Mouse (Mus musculus) left cerebral cortex, adult 2 months (tissue): ENCODE data around the gene G430095P16Rik. TPM values are rescaled to one million over a fixed set of nuclear protein-coding genes. Genes with fewer than 3 reads are reported as not detected.

Source experiments
- DNase-seq, 2 experiments: peaks; one replicate each; pipeline ENCODE4 v3.0.0; 2021 to 2022; ENCODE audit warnings: low spot score in 2 of 2, mixed read lengths in 1 of 2; ENCODE audit errors: extremely low spot score in 1 of 2
- H3K27ac ChIP-seq: fragments of 200-600 bp; 2 replicates; pipeline ENCODE4 v1.8.1; 2022
- H3K4me3 ChIP-seq: fragments of 200-600 bp; 2 replicates; pipeline ENCODE4 v1.8.1; 2022
- CTCF ChIP-seq: fragments of 200-600 bp; IDR thresholded peaks from 2 replicates; pipeline ENCODE4 v1.8.1; 2022; ENCODE audit warnings: antibody characterized with exemption, mild to moderate bottlenecking, moderate library complexity
- intact Hi-C: fragments of 180-260 bp; cut with DNase I; formaldehyde crosslinking; loops from one replicate; pipeline ENCODE4 v1.15.1; 2025
- total RNA-seq, 2 experiments: library from RNA; stranded (reverse); gene quantifications; 2 replicates each; pipeline ENCODE4 v1.2.3; 2021

Gene G430095P16Rik
- total RNA-seq, 2 experiments from 2014 or later, result not detected

GRCm38 (mm10) chr8:84729921-84730362, 7.1 kb downstream of the G430095P16Rik start:
- TF ChIP-seq CTCF, result no peak; the same call in 1 of the 2 replicates
- intact Hi-C loops, result no loop called here
- Histone ChIP-seq H3K4me3 (no peak overlapping the region), H3K27ac (peak overlapping the region; percentile 87)
- DNase-seq, result no peak

GRCm38 (mm10) chr8:84730541-84731370, 7.9 kb downstream of the G430095P16Rik start:
- no peak for DNase-seq
- Histone ChIP-seq H3K27ac (peak overlapping the region; percentile 87), H3K4me3 (no peak overlapping the region)
- TF ChIP-seq CTCF, result no peak
- intact Hi-C loops, result no loop called here

- Histone ChIP-seq H3K27ac (peak overlapping the region; percentile 87), H3K4me3 (no peak overlapping the region)
- DNase-seq, result no peak
- intact Hi-C loops, result no loop called here
- no peak for TF ChIP-seq CTCF
These were observed 8.8 kb downstream of the G430095P16Rik start for GRCm38 (mm10) chr8:84731371-84732177.

GRCm38 (mm10) chr8:84732545-84732944, 9.7 kb downstream of the G430095P16Rik start:
- intact Hi-C loops, result no loop called here
- TF ChIP-seq CTCF, result no peak
- DNase-seq, result no peak
- H3K4me3 ChIP-seq, result no peak overlapping the region
- peak overlapping the region; percentile 66 for H3K27ac ChIP-seq

GRCm38 (mm10) chr8:84732996-84733395, 10.2 kb downstream of the G430095P16Rik start:
- Histone ChIP-seq H3K4me3 (no peak overlapping the region), H3K27ac (peak overlapping the region; percentile 66)
- DNase-seq, result no peak
- TF ChIP-seq CTCF, result no peak
- intact Hi-C loops, result no loop called here

GRCm38 (mm10) chr8:84733959-84734358, 11.2 kb downstream of the G430095P16Rik start:
- TF ChIP-seq CTCF, result no peak
- no peak for DNase-seq
- peak overlapping the region; percentile 33 for H3K27ac ChIP-seq
- H3K4me3 ChIP-seq, result no peak overlapping the region
- intact Hi-C loops, result no loop called here

GRCm38 (mm10) chr8:84734680-84735079, 11.9 kb downstream of the G430095P16Rik start:
- Histone ChIP-seq H3K4me3 (no peak overlapping the region), H3K27ac (peak overlapping the region; percentile 33)
- DNase-seq, result no peak
- intact Hi-C loops, result loop anchor here (5.0 kb wide), 2 partner anchors 38 to 63 kb away; no protein-coding TSS in a partner anchor
- no peak for TF ChIP-seq CTCF

- TF ChIP-seq CTCF, result no peak
- no peak overlapping the region for H3K4me3 ChIP-seq
- H3K27ac ChIP-seq, result peak overlapping the region; percentile 33
- intact Hi-C loops, result loop anchor here (5.0 kb wide), 2 partner anchors 37 to 62 kb away; no protein-coding TSS in a partner anchor
- no peak for DNase-seq
These were observed 12.8 kb downstream of the G430095P16Rik start for GRCm38 (mm10) chr8:84735597-84735996.

GRCm38 (mm10) chr8:84736521-84736920, 13.7 kb downstream of the G430095P16Rik start:
- Histone ChIP-seq H3K4me3 (no peak overlapping the region), H3K27ac (peak overlapping the region; percentile 33)
- intact Hi-C loops, result loop anchor here (2.0 to 5.0 kb wide), 3 partner anchors 28 to 61 kb away; no protein-coding TSS in a partner anchor
- no peak for DNase-seq
- TF ChIP-seq CTCF, result no peak

- DNase-seq, result peak; percentile 72 to 75
- H3K4me3 ChIP-seq, result no peak overlapping the region
- H3K27ac ChIP-seq, result peak overlapping the region; percentile 83
- intact Hi-C loops, result loop anchor here (2.0 to 5.0 kb wide), 4 partner anchors 29 to 73 kb away; no protein-coding TSS in a partner anchor
- TF ChIP-seq CTCF, result no peak; the same call in none of the 2 replicates
These were observed 14.8 kb downstream of the G430095P16Rik start for GRCm38 (mm10) chr8:84737608-84738007.

GRCm38 (mm10) chr8:84738266-84738665, 15.5 kb downstream of the G430095P16Rik start:
- Histone ChIP-seq H3K27ac (peak overlapping the region; percentile 83), H3K4me3 (no peak overlapping the region)
- DNase-seq, result no peak
- TF ChIP-seq CTCF, result no peak
- intact Hi-C loops, result loop anchor here (2.0 to 5.0 kb wide), 3 partner anchors 34 to 73 kb away; no protein-coding TSS in a partner anchor
